Mouse (Mus musculus): ENCODE data around the gene Ube2l6.

- TF ChIP-seq EP300 (IDR thresholded peaks at IDR 0.05; ENCODE audit: low read depth) (peak; percentile 37; the same call in 1 of the 2 replicates), CTCF (IDR thresholded peaks at IDR 0.05; ENCODE audit: low read depth) (no peak)
Measured at GRCm38 (mm10) chr2:84800304-84800703, 1.7 kb downstream of the Ube2l6 start.
